Mouse (Mus musculus) yolk sac, embryonic 10.5 days (tissue): ENCODE results near the gene Fancd2.

Experiments
- DNase-seq: peaks from one replicate; pipeline ENCODE4 v3.0.0-alpha.2; 2017; ENCODE audit warnings: low spot score

Gene Fancd2

GRCm38 (mm10) chr6:113612258-113612969 is 80.9 kb downstream of the Fancd2 start:
- DNase-seq, result no peak

GRCm38 (mm10) chr6:113614152-113614551 is 82.7 kb downstream of the Fancd2 start:
- no peak for DNase-seq

DNA sequence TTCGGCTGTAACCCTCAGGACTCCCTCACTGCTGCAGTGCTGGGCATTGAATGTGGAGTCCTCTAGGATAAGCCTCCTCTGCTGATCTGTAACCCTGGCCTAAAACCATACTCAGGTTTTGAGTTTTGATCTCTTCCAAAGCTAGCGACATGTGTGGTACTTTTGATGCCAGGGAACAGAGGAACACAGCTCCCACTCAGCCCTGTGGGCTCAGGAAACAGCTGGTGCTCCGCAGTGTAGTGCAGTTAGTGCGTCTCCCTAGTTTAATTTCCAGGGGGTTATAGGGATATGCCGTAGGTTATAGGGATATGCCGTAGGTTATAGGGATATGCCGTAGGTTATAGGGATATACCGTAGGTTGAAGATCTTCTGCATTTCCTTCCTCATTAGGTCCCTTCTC is 83.5 kb downstream of the Fancd2 start:
- DNase-seq, result no peak

- no peak for DNase-seq
These were observed 84.0 kb downstream of the Fancd2 start for GRCm38 (mm10) chr6:113615489-113615888.

GRCm38 (mm10) chr6:113623386-113623785 is 91.9 kb downstream of the Fancd2 start:
- DNase-seq, result no peak

DNA sequence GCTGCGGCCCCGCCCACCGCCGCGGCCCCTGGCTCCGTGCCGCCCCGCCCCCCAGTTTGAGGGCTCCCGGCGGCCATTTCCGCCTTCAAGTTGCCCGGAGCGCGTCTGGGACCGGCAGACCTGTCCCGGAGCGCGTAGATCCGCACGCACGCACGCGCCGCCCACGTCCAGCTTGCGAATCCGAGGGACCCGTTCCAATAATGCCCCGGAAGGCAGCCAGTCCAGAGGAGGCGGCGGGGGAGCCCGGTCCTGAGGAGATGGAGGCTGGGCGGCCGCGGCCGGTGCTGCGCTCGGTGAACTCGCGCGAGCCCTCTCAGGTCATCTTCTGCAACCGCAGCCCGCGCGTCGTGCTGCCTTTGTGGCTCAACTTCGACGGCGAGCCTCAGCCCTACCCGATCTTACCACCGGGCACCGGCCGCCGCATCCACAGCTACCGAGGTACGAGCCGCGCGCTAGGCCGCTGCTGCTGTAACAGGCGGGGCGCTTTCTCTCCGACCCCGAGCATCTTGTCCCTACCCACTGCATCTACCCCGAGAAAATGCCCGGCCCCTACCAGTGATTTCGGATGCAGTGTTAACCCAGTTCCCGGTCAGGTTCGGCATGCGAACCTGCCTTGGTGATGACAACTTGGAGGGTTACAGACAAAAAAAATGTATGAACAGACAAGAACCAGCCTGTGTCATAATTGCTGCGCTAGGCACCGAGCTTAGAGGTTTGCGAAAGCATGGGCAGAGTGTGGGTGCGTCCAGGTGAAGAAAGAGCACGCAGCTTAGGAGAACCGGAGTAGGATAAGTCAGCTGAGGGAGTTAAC is 92.7 kb downstream of the Fancd2 start, which contains the start of gene Vhl:
TSS of gene Vhl (plus strand) at position 19 of the 811 bp plus-strand sequence.
- DNase-seq, result peak; percentile 88

DNA sequence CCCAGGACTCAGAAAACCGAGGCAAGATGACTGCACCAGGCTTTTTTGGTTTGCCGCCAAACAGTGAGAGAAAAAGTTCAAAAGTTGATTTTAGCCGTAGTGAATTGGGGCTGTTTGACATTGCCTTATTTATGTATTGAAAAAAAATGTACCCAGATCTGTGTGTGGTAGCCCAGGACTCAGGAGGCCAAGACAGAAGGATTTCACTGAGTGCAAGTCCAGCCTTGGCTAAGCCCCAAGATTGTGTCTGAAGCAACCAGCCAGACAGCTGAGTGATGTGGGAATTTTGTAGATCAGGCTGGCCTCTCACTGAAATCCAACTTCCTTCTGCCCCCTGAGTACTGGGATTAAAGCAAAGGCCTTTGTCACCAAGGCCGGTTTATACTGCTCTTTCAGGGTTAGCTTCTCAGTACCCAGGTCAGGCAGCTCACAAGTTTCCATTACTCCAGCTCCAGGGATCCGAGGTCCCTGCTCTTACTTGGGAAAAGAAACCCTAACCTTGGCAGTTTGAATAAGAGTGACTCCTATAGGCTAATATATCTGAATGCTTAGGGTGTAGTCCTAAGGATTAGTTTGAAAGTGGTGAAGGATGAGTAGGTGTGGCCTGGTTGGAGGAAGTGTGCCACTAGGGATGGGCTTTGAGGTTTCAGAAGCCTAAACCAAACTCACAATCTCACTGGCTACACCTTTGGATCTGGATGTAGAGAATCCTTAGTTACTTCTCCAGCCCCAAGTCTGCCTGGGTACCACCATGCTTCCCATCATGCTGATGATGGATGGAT is 93.7 kb downstream of the Fancd2 start:
- DNase-seq, result no peak

DNA sequence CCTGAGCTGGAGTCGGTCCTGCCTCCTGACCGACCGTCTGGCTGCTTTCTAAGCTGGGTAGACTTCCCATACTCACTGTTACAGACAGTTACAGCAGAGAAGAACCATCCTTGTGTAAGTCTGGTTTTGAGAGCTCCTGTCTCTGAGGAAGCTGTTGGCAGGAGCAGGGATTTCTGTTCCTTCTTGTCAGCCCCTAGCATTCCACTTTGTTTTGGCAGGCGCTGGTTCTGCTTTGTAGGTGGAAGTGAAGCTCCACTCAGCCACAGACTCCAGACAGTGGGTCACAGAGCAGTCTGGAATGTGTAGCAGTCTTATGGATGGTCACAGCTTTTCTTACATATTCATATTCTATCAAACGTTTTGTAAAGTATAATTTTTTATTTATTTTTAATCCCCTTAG is 98.8 kb downstream of the Fancd2 start:
- no peak for DNase-seq

GRCm38 (mm10) chr6:113632863-113633262 is 101.4 kb downstream of the Fancd2 start:
- DNase-seq, result no peak

DNA sequence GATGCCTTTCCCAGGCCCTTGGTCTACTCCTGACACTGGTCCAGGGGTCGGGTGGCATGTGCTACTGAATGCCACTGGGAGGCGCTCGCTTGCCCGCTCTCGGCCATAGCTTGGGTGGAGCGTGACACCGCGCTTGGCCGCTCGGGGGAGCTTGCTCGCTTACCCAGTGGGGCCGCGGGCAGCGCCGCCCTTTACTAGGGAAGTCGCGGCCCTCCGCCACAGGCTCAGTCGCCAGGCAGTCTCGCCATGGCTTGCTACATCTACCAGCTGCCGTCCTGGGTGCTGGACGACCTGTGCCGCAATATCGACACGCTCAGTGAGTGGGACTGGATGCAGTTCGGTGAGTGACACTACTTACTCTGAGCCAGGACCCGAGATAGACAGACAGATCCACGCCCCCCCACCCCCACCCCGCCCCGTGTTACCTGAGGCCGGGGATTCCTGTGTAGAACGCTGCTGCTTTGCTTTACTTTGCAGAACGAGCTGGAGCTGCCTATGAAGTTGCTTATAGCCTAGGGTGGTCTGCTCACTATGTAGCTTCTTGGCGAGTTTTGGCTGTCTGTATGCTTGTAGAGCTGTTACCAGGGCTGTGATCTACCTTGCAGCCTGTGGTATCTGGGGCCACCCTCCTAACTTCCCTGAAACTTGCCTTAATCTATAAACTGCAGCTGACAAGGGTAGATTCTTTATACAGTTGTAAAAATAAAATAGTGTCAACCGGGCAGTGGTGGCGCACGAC is 107.0 kb downstream of the Fancd2 start, which contains the start of gene Irak2:
TSS of gene Irak2 (plus strand) at position 166 of the 739 bp plus-strand sequence.
- DNase-seq, result peak; percentile 89

GRCm38 (mm10) chr6:113639201-113639600 is 107.7 kb downstream of the Fancd2 start:
- peak; percentile 39 for DNase-seq

DNA sequence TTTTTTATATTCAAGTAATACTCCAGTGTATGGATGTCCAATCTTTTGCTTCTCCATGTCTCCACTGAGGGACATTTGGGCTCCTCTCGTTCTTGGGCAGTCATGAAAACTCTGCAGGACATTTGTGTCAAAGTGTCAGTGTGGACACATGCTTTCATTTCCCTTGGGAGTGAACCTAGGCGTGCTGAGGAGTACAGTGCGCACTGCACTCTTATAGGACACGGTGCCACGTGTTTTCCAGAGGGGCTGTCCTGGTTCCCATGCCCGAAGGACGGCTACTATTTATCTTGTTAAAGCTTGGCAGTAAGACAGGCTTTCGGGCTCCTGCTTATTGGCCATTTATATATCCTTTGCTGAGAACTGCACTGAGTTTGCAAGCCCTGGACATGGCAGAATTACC is 111.1 kb downstream of the Fancd2 start:
- no peak for DNase-seq

DNA sequence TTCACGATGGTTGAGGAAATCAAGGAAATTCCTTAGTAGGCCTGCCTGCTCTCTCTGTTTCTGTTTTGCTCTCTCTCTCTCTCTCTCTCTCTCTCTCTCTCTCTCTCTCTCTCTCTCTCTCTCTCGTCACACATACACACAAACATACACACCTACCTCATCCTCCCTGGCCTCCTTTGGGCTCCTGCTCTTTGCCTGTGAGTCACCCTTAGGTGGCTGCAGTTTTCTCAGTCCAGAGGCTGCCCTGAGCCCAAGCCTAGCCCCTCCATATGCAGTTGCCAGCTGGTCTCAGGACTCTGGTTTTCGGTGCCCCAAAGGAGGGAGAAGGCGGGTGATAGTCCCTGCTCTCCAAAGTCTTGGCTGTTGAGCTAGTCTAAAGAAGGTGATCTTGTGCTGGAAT is 111.5 kb downstream of the Fancd2 start:
- DNase-seq, result no peak

DNA sequence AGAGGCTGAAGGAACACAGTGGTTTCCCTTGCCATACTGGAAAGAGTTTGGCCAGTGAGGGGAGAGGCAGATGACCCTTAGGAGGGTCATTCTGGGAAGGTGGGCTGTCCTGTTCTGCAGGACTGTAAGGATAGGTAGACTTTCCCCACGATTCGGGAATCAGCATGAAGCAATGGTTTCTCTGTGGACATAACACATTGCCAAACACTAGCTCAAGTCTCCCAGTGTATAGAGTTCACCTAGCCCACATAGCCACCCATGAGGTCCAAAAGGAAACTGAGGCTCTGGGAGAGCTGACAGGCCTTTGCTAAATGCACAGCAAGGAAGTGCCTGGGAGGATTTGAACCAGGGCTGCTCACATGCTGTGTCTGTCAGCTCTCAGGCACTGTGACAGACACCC is 112.5 kb downstream of the Fancd2 start:
- no peak for DNase-seq

GRCm38 (mm10) chr6:113644808-113645207 is 113.3 kb downstream of the Fancd2 start:
- no peak for DNase-seq
